Mouse (Mus musculus): Measurements from ENCODE around the gene Olfr360. TPM values are rescaled to one million over a fixed set of nuclear protein-coding genes. Genes with fewer than 3 reads are reported as not detected.
"Not testable (repeated sequence)": the region's sequence is repeated elsewhere in the genome, so short reads cannot be mapped to it uniquely, and the experiment has no call there.

Gene Olfr360
- polyA plus RNA-seq (2011; ENCODE audit: insufficient read depth, insufficient read length, low replicate concordance, missing spikeins): not detected in 2 replicates

DNA sequence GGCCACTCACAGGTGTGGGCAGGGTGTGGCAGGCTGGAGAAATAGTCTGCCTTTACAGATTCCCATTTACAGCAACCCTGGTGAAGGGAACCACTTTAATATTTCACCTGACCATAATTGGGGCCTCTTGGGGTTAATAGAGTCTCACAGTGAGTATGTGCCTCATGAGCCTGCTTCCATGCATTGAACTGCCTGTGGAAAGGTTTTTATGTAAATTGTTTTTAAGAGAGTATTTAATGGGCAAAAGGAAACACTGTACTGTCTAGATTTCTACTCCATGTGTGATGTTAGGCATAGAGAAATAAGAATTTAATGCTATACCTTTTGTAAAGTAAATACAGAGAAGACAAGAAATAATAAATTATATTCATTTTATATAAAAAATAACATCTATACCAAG, at the start of gene Olfr360:
TSS of gene Olfr360 (plus strand) at position 301 of the 400 bp plus-strand sequence.
- Histone ChIP-seq H3K4me3 (replicated peaks; ENCODE audit: control insufficient read depth, low read depth, low read length) (no peak within 1 kb of the TSS), H3K27ac (ENCODE audit: control insufficient read depth, insufficient read depth, low read depth, low read length, poor library complexity) (no peak within 1 kb of the TSS), H3K4me1 (ENCODE audit: control insufficient read depth, insufficient read depth, low read length) (no peaks in the 10 kb centered on the region)
- TF ChIP-seq CTCF (IDR thresholded peaks at IDR 0.05; ENCODE audit: control insufficient read depth, insufficient read depth, low read length): no peak
- no peak for TF ChIP-seq POLR2A (IDR thresholded peaks at IDR 0.05; ENCODE audit: borderline replicate concordance, control insufficient read depth, low read depth, low read length)

- WGBS: 60% methylated on average over 1 of the region's 1 CpGs
- H3K4me1 ChIP-seq (ENCODE audit: control insufficient read depth, insufficient read depth, low read length); H3K4me3 ChIP-seq (replicated peaks; ENCODE audit: control insufficient read depth, low read depth, low read length); H3K27ac ChIP-seq (ENCODE audit: control insufficient read depth, insufficient read depth, low read depth, low read length, poor library complexity): not testable (repeated sequence)
Measured at GRCm38 (mm10) chr2:37089190-37089589, 23.6 kb downstream of the Olfr360 start, which contains the start of gene Olfr361. Olfr361 (minus strand) TSS chr2:37089290.

DNA sequence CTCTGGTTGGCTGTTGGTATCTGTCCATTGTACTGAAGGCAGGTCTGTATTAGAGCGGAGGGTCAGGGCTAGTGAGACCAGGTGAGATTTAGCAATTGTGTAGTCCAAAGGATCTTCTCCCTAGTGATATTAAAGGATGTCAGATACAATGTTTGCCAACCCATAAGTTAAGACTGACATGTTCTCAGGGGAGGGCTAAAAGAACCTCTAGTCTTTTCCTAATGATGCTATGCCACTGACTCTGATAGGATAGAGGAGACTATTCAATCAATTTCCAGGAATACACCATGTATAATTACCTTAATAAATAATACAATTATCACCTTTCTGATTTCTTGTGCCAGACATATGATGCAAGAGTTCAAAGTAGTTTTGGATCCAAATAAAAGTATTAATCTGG, 52.3 kb downstream of the Olfr360 start, which contains the start of gene Olfr362:
TSS of gene Olfr362 (minus strand) at position 101 of the 400 bp plus-strand sequence.
- H3K27ac ChIP-seq (ENCODE audit: control insufficient read depth, insufficient read depth, low read depth, low read length, poor library complexity): no peak within 1 kb of the TSS
- no peak within 1 kb of the TSS for H3K4me3 ChIP-seq (replicated peaks; ENCODE audit: control insufficient read depth, low read depth, low read length)
- 82% methylated on average over 1 of the region's 1 CpGs for WGBS
- H3K4me1 ChIP-seq (ENCODE audit: control insufficient read depth, insufficient read depth, low read length): no peaks in the 10 kb centered on the region
- TF ChIP-seq POLR2A (IDR thresholded peaks at IDR 0.05; ENCODE audit: borderline replicate concordance, control insufficient read depth, low read depth, low read length) (no peak), CTCF (IDR thresholded peaks at IDR 0.05; ENCODE audit: control insufficient read depth, insufficient read depth, low read length) (no peak)

Other genes starting within 250 kb of the Olfr360 start
- gene Olfr3, start 248.7 kb upstream of the Olfr360 start, polyA plus RNA-seq (2011; ENCODE audit: insufficient read depth, insufficient read length, low replicate concordance, missing spikeins): not detected in 2 replicates
- not detected in 2 replicates for gene Olfr350, start 219.4 kb upstream of the Olfr360 start, polyA plus RNA-seq (2011; ENCODE audit: insufficient read depth, insufficient read length, low replicate concordance, missing spikeins)
- gene Olfr351, start 203.1 kb upstream of the Olfr360 start, polyA plus RNA-seq (2011; ENCODE audit: insufficient read depth, insufficient read length, low replicate concordance, missing spikeins): not detected in 2 replicates
- gene Olfr352, start 197.3 kb upstream of the Olfr360 start, polyA plus RNA-seq (2011; ENCODE audit: insufficient read depth, insufficient read length, low replicate concordance, missing spikeins): 0.57 and 1.2 TPM in 2 replicates
- gene Olfr353, start 172.8 kb upstream of the Olfr360 start, polyA plus RNA-seq (2011; ENCODE audit: insufficient read depth, insufficient read length, low replicate concordance, missing spikeins): not detected in 2 replicates
- gene Olfr354, start 160.1 kb upstream of the Olfr360 start, polyA plus RNA-seq (2011; ENCODE audit: insufficient read depth, insufficient read length, low replicate concordance, missing spikeins): not detected in 2 replicates
- gene Olfr355, start 136.8 kb upstream of the Olfr360 start, polyA plus RNA-seq (2011; ENCODE audit: insufficient read depth, insufficient read length, low replicate concordance, missing spikeins): not detected in 2 replicates
- gene Olfr356, start 128.6 kb upstream of the Olfr360 start, polyA plus RNA-seq (2011; ENCODE audit: insufficient read depth, insufficient read length, low replicate concordance, missing spikeins): not detected in 2 replicates
- gene Olfr357, start 71.9 kb upstream of the Olfr360 start, polyA plus RNA-seq (2011; ENCODE audit: insufficient read depth, insufficient read length, low replicate concordance, missing spikeins): not detected in 2 replicates
- not detected in 2 replicates for gene Olfr358, start 56.4 kb upstream of the Olfr360 start, polyA plus RNA-seq (2011; ENCODE audit: insufficient read depth, insufficient read length, low replicate concordance, missing spikeins)
- gene Olfr361, start 23.5 kb downstream of the Olfr360 start, polyA plus RNA-seq (2011; ENCODE audit: insufficient read depth, insufficient read length, low replicate concordance, missing spikeins): not detected in 2 replicates
- gene Olfr362, start 52.2 kb downstream of the Olfr360 start, polyA plus RNA-seq (2011; ENCODE audit: insufficient read depth, insufficient read length, low replicate concordance, missing spikeins): not detected in 2 replicates
- gene Olfr364-ps1, start 73.6 kb downstream of the Olfr360 start, polyA plus RNA-seq (2011; ENCODE audit: insufficient read depth, insufficient read length, low replicate concordance, missing spikeins): not detected in 2 replicates
- not detected in 2 replicates for gene Olfr365, start 122.5 kb downstream of the Olfr360 start, polyA plus RNA-seq (2011; ENCODE audit: insufficient read depth, insufficient read length, low replicate concordance, missing spikeins)
- gene Olfr366, start 145.8 kb downstream of the Olfr360 start, polyA plus RNA-seq (2011; ENCODE audit: insufficient read depth, insufficient read length, low replicate concordance, missing spikeins): 0.23 and 0.30 TPM in 2 replicates

Measured in bone marrow, adult 2 months (tissue).